Mouse (Mus musculus) lung, postnatal 0 days (tissue): ENCODE results near the gene Fkbp8. TPM values are rescaled to one million over a fixed set of nuclear protein-coding genes. Genes with fewer than 3 reads are reported as not detected.

Source experiments
- ATAC-seq: fragments of 200-750 bp; cut with Nextera tagmentation; 2 replicates; pipeline ENCODE4 v1.8.0; 2017; ENCODE audit warnings: moderate library complexity
- DNase-seq: peaks from one replicate; pipeline ENCODE4 v3.0.0-alpha.2; 2016; ENCODE audit warnings: low spot score
- H3K27ac ChIP-seq: fragments of 300-500 bp; sonication (generic); 2 replicates; pipeline ENCODE4 v1.5.1; 2014; ENCODE audit warnings: antibody characterized with exemption, mild to moderate bottlenecking, low read length, mixed read lengths
- H3K27me3 ChIP-seq: fragments of 300-500 bp; sonication (generic); replicated peaks from 2 replicates; pipeline ENCODE4 v1.6.1; 2014; ENCODE audit warnings: low read length, mixed read lengths; ENCODE audit not compliant: insufficient read depth
- H3K36me3 ChIP-seq: fragments of 300-500 bp; sonication (generic); 2 replicates; pipeline ENCODE4 v1.6.1; 2014; ENCODE audit warnings: low read length, mixed read lengths; ENCODE audit not compliant: insufficient read depth
- H3K4me1 ChIP-seq: fragments of 300-500 bp; sonication (generic); 2 replicates; pipeline ENCODE4 v1.6.1; 2014; ENCODE audit warnings: antibody characterized with exemption, low read depth, low read length, mixed read lengths; ENCODE audit not compliant: insufficient read depth
- H3K4me2 ChIP-seq: fragments of 300-500 bp; sonication (generic); replicated peaks from 2 replicates; pipeline ENCODE4 v1.6.1; 2014; ENCODE audit warnings: low read depth, mild to moderate bottlenecking, low read length, moderate library complexity, mixed read lengths
- H3K4me3 ChIP-seq: fragments of 300-500 bp; sonication (generic); 2 replicates; pipeline ENCODE4 v1.5.1; 2014; ENCODE audit warnings: low read depth, low read length
- H3K9ac ChIP-seq: fragments of 300-500 bp; sonication (generic); replicated peaks from 2 replicates; pipeline ENCODE4 v1.6.1; 2014; ENCODE audit warnings: low read depth, mild to moderate bottlenecking
- H3K9me3 ChIP-seq: fragments of 300-500 bp; sonication (generic); 2 replicates; pipeline ENCODE4 v1.6.1; 2016; ENCODE audit warnings: low read length, mixed read lengths
- CTCF ChIP-seq: IDR thresholded peaks from 2 replicates; pipeline ENCODE4 v1.5.1; 2016; ENCODE audit warnings: antibody characterized with exemption, mild to moderate bottlenecking
- EP300 ChIP-seq: IDR thresholded peaks from 2 replicates; pipeline ENCODE4 v1.6.1; 2016; ENCODE audit warnings: antibody characterized with exemption, mild to moderate bottlenecking, control low read depth
- WGBS: fragments of 180-500 bp; shearing (Covaris S2); extraction: QIAGEN DNeasy Blood & Tissue Kit; methylation state at CpG from one replicate; pipeline ENCODE4 v1.1.7; 2014; 5-methylcytosine and 5-hydroxymethylcytosine counted together
- polyA plus RNA-seq: library from polyadenylated mRNA; unstranded; fragments of >200 nt; fragmentation: Nextera tagmentation; extraction: Ambion mirVana; gene quantifications from 2 replicates; pipeline ENCODE4 v1.2.1, GENCODE M21; 2015

Fkbp8 gene
- polyA plus RNA-seq, 1 experiment from 2014 or later: 222 TPM

GRCm38 (mm10) chr8:70555079-70555747 lies 27.7 kb downstream of the Fkbp8 start:
- H3K27me3 ChIP-seq: no peaks in the 10 kb centered on the region
- no peak overlapping the region for H3K4me2 ChIP-seq
- DNase-seq (no peak), ATAC-seq (no peak)
- no peaks in the 10 kb centered on the region for H3K9me3 ChIP-seq
- peak overlapping the region; percentile 20; the same call in 1 of the 2 replicates for H3K27ac ChIP-seq
- TF ChIP-seq CTCF (no peak), EP300 (no peak)
- H3K9ac ChIP-seq: no peak overlapping the region
- 83% methylated on average over 4 of the region's 4 CpGs for WGBS
- H3K4me3 ChIP-seq: no peak overlapping the region
- H3K36me3 ChIP-seq: no peaks in the 10 kb centered on the region
- peaks cover 36% of the 10 kb centered on the region for H3K4me1 ChIP-seq

GRCm38 (mm10) chr8:70558334-70558733 lies 30.8 kb downstream of the Fkbp8 start:
- TF ChIP-seq CTCF (peak; percentile 57), EP300 (no peak)
- Histone ChIP-seq H3K9me3 (no peaks in the 10 kb centered on the region), H3K4me2 (no peak overlapping the region), H3K9ac (no peak overlapping the region), H3K4me1 (peaks cover 45% of the 10 kb centered on the region), H3K4me3 (no peak overlapping the region), H3K27me3 (no peaks in the 10 kb centered on the region), H3K27ac (no peak overlapping the region), H3K36me3 (no peaks in the 10 kb centered on the region)
- ATAC-seq (no peak), DNase-seq (peak; percentile 49)
- 52% methylated on average over 4 of the region's 4 CpGs for WGBS

GRCm38 (mm10) chr8:70558983-70559382 lies 31.5 kb downstream of the Fkbp8 start:
- DNase-seq: peak; percentile 42
- H3K9ac ChIP-seq: no peak overlapping the region
- no peak overlapping the region for H3K4me3 ChIP-seq
- H3K9me3 ChIP-seq: no peaks in the 10 kb centered on the region
- no peaks in the 10 kb centered on the region for H3K27me3 ChIP-seq
- no peaks in the 10 kb centered on the region for H3K36me3 ChIP-seq
- no peak overlapping the region for H3K4me2 ChIP-seq
- no peak overlapping the region for H3K27ac ChIP-seq
- peaks cover 43% of the 10 kb centered on the region for H3K4me1 ChIP-seq
- ATAC-seq: no peak
- TF ChIP-seq CTCF (peak; percentile 50), EP300 (no peak)
- WGBS: 83% methylated on average over 3 of the region's 3 CpGs

- H3K4me2 ChIP-seq: no peak overlapping the region
- 34% methylated on average over 2 of the region's 2 CpGs for WGBS
- H3K36me3 ChIP-seq: no peaks in the 10 kb centered on the region
- peaks cover 51% of the 10 kb centered on the region for H3K4me1 ChIP-seq
- H3K9me3 ChIP-seq: no peaks in the 10 kb centered on the region
- ATAC-seq: peak; percentile 43
- no peaks in the 10 kb centered on the region for H3K27me3 ChIP-seq
- H3K9ac ChIP-seq: no peak overlapping the region
- DNase-seq: peak; percentile 82
- TF ChIP-seq CTCF: peak; percentile 70
- TF ChIP-seq EP300: no peak
- no peak overlapping the region for H3K4me3 ChIP-seq
- no peak overlapping the region for H3K27ac ChIP-seq
Measured at GRCm38 (mm10) chr8:70560096-70560495, 32.6 kb downstream of the Fkbp8 start.

GRCm38 (mm10) chr8:70560564-70560963 lies 33.0 kb downstream of the Fkbp8 start:
- no peak for TF ChIP-seq CTCF
- Histone ChIP-seq H3K9ac (no peak overlapping the region), H3K4me3 (no peak overlapping the region), H3K9me3 (no peaks in the 10 kb centered on the region), H3K4me2 (no peak overlapping the region), H3K36me3 (no peaks in the 10 kb centered on the region), H3K27me3 (no peaks in the 10 kb centered on the region), H3K4me1 (peaks cover 53% of the 10 kb centered on the region), H3K27ac (no peak overlapping the region; the same call in 1 of the 2 replicates)
- ATAC-seq: no peak
- DNase-seq: no peak
- 55% methylated on average over 3 of the region's 3 CpGs for WGBS

- DNase-seq (peak; percentile 40), ATAC-seq (no peak)
- no peaks in the 10 kb centered on the region for H3K9me3 ChIP-seq
- 27% methylated on average over 4 of the region's 4 CpGs for WGBS
- H3K4me2 ChIP-seq: no peak overlapping the region
- H3K27me3 ChIP-seq: no peaks in the 10 kb centered on the region
- TF ChIP-seq EP300: no peak
- TF ChIP-seq CTCF: no peak
- peaks cover 53% of the 10 kb centered on the region for H3K4me1 ChIP-seq
- H3K9ac ChIP-seq: no peak overlapping the region
- H3K4me3 ChIP-seq: no peak overlapping the region
- H3K36me3 ChIP-seq: no peaks in the 10 kb centered on the region
- H3K27ac ChIP-seq: peak overlapping the region; percentile 39; the same call in 1 of the 2 replicates
Measured at GRCm38 (mm10) chr8:70561357-70561756, 33.8 kb downstream of the Fkbp8 start.
